Mouse (Mus musculus) frontal cortex, adult (tissue): ENCODE results near the gene Spg20.

ENCODE experiments used
- ATAC-seq: cut with Nextera tagmentation; 2 replicates; pipeline ENCODE4 v1.9.2; 2017; ENCODE audit warnings: mild to moderate bottlenecking, moderate library complexity, mixed read lengths; ENCODE audit not compliant: low TSS enrichment

The Spg20 gene

DNA sequence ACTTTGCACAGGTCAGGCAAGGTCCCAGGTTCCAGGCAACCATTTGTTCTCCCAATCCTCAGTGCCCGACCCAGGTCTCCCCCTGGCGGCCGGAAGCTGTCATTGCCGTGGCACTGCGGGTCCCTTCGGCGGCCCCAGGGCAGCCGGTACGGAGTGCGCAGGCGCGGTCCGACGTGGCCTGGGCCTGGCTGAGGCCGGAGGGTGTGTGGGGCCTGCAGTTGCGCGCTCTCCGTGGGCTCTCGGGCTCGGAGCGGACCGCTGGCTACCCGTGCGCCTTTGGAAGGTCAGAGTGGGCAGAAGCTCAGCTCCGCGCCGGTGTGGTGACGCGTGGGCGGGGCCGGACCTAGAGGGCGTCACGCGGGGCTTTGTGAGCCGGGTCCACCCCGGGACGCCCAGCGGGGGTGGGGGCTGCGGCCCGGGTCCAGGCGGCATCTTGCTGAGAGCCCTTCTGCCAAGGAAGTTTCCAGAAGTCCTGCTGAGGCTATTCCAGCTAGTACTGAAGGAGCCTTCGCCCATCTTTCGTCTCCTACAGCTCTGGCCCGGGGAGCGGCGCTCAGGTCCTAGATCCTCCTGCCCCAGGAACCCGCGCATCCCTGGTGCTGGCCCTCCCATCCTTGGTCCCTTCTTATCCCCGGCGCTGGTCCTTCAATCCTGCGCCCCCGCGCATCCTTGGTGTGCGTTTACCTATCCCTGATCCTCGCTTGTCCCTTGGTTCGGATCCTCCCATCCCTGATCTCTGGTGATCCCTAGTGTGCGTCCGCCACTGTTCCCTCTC is at the start of gene Spg20:
Gene Spg20 (plus strand): TSS at position 174 of the 775 bp plus-strand sequence.
- peak; percentile 93 for ATAC-seq

GRCm38 (mm10) chr3:55062653-55063052 is 49.3 kb upstream of the Spg20 start:
- no peak for ATAC-seq

GRCm38 (mm10) chr3:55064396-55064795 is 47.5 kb upstream of the Spg20 start:
- ATAC-seq: peak; percentile 73

- ATAC-seq: no peak
Measured at GRCm38 (mm10) chr3:55065738-55066665, 45.9 kb upstream of the Spg20 start.

DNA sequence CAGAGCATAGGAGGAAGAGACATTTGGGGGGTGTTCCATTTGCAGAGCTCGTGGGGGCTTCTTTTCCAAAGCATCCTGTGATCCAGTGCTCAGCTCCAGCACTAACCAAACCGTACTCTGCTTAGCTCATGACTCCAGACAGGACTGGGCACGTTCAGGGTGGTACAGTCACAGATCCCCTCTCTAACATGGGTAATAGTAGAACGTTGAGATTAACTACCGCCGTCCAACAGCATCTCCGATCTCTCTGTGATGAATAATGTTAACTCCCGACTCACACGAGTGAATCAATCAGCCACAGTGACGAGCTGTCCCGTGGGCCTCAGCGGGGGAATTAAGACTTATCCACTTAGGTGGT is 45.3 kb upstream of the Spg20 start:
- no peak for ATAC-seq

DNA sequence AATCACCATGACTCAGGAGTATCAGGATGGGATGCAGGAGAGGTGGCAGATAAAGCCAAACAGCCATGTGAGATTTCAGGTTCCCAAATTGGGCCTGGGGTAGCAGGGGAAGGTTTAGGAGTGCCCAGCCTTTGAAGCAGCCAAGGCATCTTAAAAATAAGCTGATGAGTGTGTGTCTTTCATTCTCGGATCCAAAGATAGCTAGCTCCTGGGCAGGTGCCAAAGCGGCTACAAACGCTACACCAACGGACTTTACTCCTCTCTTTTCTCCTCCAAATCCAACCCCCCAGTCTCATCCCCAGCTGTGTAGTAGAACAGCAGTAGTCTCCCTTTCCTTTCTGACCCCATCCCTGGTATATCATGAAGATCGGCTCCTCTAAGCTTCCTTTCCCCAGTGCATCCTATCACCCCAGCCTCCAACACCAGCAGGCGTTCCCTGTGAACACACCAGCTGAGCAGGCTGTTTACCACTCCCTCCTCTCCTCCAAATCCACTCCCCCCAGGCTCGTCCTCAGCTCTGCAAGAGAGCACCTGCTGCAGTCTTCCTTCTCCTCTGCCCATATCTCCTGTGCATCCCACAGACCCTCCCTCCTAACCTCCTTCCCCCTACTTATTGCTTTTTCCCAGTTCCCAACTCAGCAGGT is 44.0 kb upstream of the Spg20 start:
- ATAC-seq: peak; percentile 83

DNA sequence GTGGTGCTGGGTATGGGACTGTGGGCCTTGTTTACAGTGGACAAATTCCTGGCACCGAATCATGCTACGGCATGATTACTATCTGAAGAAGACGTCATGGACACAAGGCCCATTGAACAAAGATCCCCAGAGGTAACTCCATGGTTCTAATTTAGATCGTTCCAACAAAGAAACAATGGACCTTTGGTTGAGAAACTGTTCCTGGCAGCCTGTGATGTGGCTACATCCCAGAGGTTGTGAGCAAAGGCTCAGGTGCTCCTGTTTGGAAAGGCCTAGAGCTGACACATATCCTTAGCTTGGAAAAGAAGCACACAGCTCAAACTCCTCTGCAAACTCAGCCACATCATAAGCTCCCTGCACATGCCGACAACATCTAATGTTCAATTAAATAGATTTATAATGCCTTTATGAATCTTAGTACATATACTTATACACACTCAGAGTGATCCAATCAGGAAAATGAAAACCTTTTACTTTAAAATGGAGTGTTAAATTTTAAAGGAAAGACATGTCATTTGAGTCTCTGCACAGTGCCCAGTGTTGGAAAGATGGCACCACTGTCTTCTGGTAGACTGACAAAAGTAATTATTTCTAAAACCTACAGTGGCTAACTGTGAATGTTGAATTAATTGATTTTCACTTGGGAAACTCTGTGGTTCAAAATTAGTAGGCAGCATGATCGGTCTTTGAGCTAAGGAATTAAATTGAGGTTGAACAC is 37.2 kb upstream of the Spg20 start:
- ATAC-seq: no peak

- ATAC-seq: no peak
Measured at GRCm38 (mm10) chr3:55075294-55075648, 36.6 kb upstream of the Spg20 start.

DNA sequence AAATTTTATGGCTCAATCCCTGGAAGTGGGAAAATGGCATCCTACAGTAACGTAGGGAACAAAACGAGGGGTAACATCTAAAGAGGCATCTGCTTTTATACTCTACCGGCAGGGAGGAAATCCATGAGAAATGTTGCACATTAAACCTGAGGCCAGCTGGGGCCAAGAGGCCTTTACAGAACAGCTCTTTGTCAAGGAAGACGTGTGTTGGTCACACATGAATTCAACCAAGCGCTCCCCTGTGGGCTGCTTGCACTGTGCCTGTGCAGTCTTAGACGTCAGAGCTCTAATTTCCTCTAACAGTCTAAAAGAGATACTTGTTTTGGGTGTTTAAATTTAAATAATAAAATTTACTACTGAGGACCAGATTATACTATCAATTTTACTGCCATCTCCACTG is 33.7 kb upstream of the Spg20 start:
- no peak for ATAC-seq

GRCm38 (mm10) chr3:55079619-55080018 is 32.3 kb upstream of the Spg20 start:
- ATAC-seq: no peak

DNA sequence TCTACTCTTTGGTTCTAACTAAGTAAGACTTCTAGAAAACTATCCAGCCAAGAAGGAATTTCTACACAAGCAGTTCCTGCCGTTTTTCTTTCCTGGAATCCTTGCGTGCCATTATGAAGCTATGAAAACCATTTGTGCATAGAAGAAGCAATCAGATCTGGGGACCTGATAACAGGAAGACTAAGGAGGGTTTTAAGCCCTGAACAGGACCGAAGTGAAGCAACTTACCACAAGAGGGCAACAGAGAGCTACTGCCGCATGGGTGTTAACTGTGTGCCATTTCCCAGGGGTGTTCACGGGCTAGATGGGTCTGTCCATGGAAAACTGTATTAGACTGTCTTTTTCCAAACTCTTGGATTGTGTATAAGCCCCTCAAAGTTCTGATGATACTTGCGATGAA is 31.9 kb upstream of the Spg20 start:
- peak; percentile 87 for ATAC-seq

DNA sequence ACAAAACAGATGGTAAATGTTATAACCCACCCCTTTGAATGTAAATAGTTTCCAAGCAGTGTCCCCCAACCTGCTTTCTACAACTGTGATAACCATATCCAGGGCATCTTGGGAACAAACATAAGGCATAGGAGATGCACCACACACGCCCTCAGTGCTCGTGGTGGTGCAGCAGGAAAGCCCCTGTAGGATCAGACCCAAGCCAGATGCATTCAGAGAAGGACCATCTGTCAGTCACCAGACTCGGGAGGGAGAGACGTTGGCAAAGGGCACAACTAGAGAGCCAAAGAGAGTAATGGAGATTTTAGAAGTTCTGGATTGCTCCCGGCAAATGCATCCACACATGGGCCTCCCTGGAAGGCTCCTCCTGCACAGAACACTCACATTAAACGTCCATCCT is 27.1 kb upstream of the Spg20 start:
- ATAC-seq: no peak

- no peak for ATAC-seq
Measured at GRCm38 (mm10) chr3:55085716-55086115, 26.2 kb upstream of the Spg20 start.

DNA sequence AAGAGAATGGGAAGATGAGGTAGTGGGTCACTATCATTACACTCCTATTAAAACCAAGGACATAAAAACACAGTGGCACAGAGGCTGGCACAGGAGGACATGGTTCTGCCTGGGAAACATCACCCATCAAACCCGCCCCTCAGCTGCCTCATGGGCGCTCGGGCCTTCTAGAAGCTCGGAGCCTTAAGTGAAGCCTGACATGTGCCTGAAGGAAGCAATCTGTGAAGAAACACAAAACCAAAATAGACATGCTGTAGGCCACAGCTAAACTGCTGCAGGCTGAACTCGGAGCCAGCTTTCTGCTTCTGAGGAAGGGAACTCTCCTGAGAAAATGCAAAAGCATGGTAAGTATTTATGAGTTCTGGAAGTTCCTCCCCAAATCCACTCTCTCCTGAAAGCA is 25.0 kb upstream of the Spg20 start:
- peak; percentile 82 for ATAC-seq

DNA sequence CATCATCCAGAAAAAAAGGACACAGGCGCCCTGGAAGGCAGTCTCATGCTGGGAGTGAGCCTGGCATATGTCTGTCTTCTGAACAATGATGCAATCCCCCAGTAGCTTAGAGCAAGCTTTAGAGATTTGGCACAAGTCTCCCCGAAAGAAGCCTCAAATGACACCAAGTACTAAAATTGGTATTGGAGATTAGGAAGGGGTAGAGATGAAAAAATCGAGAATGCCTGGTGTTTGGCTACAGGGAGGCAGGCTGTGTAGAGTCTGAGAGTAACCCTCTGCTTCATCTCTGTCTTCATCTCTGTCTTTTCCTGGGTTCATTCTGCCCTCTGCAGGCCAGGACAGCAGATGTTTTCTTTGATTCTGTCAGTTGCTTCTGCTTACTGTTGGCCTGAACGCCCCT is 24.5 kb upstream of the Spg20 start:
- ATAC-seq: peak; percentile 85

DNA sequence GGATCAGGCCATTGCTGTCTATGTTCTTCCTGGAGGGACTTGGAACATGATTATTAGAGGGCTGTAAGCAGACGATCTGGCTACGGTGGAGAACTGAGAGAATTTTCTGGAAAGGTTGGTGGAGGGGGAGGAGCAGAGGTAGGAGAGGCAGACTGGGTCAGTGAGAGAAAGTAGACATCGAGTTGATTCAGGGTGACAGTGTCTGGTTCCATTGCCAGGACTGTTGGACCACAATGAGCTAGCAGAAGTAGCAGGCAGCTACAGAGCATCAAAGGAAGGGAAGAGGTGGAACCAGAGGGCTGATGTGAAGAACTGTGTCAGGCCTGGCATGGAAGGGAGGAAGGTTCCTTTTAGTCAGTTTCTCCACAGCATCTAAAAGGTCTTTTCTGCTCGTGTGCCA is 23.5 kb upstream of the Spg20 start:
- no peak for ATAC-seq

DNA sequence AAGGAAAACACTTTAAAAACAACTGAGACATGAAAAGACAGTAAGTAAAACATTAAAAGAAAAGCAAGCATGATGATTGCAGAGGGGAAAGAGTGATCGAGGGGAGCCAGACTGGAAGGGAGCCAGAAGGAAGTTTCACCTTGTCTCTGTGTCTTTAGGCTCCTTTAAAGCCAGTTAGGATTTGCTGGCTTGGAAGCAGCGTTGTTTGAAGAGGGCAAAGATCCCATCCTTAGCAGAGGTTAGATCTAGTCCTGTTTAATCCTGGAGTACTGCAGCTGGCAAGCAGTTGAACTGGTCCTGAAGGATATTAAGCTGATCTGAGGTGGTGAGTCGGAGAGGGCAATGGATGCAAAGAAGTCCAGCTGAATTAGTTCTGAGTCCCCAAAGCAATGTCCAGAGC is 23.1 kb upstream of the Spg20 start:
- ATAC-seq: no peak

DNA sequence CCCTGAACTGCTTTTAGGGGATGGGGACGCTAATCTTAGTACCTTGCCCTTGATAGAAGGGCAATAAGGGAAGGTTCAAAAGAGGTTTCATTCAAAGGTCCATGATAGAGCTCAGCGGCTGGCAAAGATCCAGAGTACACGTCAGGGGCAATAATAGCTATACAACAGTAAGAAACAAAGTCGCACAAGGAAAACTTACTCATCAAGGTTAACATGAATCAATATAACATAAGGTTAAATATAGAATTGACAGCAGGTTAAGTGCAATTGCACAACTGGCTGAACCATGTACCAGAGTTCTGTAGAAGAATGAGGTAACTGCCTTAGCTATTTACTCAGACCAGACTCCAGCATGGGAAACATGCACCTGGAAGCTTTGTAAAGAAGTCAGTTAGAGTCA is 22.6 kb upstream of the Spg20 start:
- ATAC-seq: no peak

- no peak for ATAC-seq
Measured at GRCm38 (mm10) chr3:55093161-55093560, 18.7 kb upstream of the Spg20 start.

DNA sequence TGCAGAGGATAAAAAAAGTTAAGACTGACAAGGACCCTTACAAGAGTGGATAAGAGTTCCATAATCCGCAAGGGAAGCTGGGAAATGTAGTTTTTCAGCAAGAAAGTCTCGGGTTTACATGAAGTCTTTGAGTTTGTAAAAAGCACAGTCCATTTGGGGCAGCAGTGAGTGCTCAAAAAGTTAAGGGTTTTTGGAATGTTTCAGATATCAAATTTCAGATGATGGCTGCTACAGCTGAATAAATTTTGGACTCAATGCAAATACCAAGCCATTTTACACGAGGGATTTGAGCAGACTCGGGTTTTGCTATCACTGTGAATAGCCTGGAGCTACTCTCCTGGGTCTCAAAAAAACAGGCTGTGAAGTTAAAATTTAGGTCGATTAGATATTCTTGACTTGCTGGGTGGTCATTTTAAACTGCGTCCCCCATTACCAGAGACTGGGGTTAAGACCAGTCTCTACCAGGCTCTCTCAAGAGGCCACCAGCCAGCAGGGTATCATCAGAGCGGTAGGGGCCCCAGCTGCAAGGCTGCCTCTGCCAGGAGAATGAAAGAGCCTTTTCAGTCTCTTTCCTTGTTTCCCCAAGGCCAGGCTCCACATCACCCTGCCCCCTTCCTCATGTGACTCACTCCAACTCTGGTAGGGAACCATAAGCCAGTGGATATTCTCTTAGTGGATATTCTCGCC is 15.8 kb upstream of the Spg20 start:
- ATAC-seq: peak; percentile 91

DNA sequence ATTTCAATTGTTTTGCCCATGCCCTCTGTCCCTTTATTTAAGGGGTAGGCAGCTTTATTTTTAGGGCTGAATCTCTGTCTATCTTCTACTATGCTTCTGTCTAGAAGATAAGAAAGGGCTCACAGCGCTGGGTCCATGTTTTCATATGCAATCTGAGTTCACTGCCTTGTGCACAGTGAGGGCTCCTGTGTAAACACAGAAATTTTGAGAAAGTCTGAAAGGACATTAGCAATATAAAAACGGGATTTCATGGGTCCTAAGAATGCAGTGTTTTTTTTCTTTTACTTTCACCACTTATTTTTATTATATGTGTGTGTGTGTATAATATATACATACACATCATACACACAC is 15.3 kb upstream of the Spg20 start:
- no peak for ATAC-seq
